Mouse (Mus musculus): Measurements from ENCODE around the gene Ybx1.

Gene Ybx1

GRCm38 (mm10) chr4:119232410-119233255, 61.8 kb downstream of the Ybx1 start, which contains the start of the genes AU022252 and P3h1:
AU022252 (minus strand) TSS chr4:119232712.
P3h1 (plus strand) TSS chr4:119232915.
- DNase-seq, result peak; percentile 99 to 100
